Mouse (Mus musculus) CH12.LX (cell line): ENCODE measurements at regions not wholly inside any gene's neighbourhood (a gene's known extent, or its start where the extent isn't known, plus 50 kb on each side); places are given as distances from the start of the nearest gene placed in this dataset.

Experiments
- DNase-seq: peaks from one replicate; pipeline ENCODE4 v3.0.0-alpha.2; 2013; ENCODE audit errors: extremely low read depth
- H3K27ac ChIP-seq: 2 replicates; pipeline ENCODE4 v1.5.1; 2012; ENCODE audit warnings: low read depth, mild to moderate bottlenecking, control low read depth, moderate library complexity; ENCODE audit not compliant: insufficient read depth
- H3K27me3 ChIP-seq: replicated peaks from 2 replicates; pipeline ENCODE3; 2012; ENCODE audit warnings: inconsistent platforms
- H3K36me3 ChIP-seq, 2 experiments: replicated peaks in 1 of 2; 2 replicates each; pipeline versions ENCODE3 to v1.6.1; 2012; ENCODE audit warnings: inconsistent platforms in 1 of 2, low read length in 1 of 2, mild to moderate bottlenecking in 1 of 2, mixed read lengths in 1 of 2, moderate library complexity in 1 of 2; ENCODE audit not compliant: control insufficient read depth in 1 of 2, insufficient read depth in 1 of 2
- H3K4me1 ChIP-seq, 2 experiments: 2 replicates each; pipeline ENCODE4 v1.6.1; 2012; ENCODE audit warnings: inconsistent platforms in 1 of 2, moderate library complexity in 1 of 2; ENCODE audit not compliant: insufficient read depth in 2 of 2, control insufficient read depth in 1 of 2
- H3K4me2 ChIP-seq: 2 replicates; pipeline ENCODE4 v1.6.1; 2012; ENCODE audit warnings: low read depth, mild to moderate bottlenecking, control low read depth; ENCODE audit not compliant: poor library complexity, insufficient read depth, severe bottlenecking
- H3K4me3 ChIP-seq, 3 experiments: fragments of 150-350 bp in 1 of 3; sonication (generic) in 1 of 3; replicated peaks in 1 of 3; 2 replicates each; pipeline versions ENCODE3 to v1.5.1; 2011 to 2012; ENCODE audit warnings: low read depth in 2 of 3, low read length in 2 of 3, mild to moderate bottlenecking in 2 of 3, moderate library complexity in 2 of 3, control low read depth in 1 of 3, improper control_type of control experiment in 1 of 3, inconsistent platforms in 1 of 3, mixed read lengths in 1 of 3; ENCODE audit not compliant: poor library complexity in 1 of 3
- H3K79me2 ChIP-seq: replicated peaks from 2 replicates; pipeline ENCODE4 v1.6.1; 2012; ENCODE audit warnings: mild to moderate bottlenecking, moderate library complexity; ENCODE audit not compliant: control insufficient read depth, poor library complexity, insufficient read depth, severe bottlenecking; ENCODE audit errors: extremely low read depth
- H3K9ac ChIP-seq: 2 replicates; pipeline ENCODE4 v1.6.1; 2012; ENCODE audit warnings: low read depth, mild to moderate bottlenecking, control low read depth, moderate library complexity; ENCODE audit not compliant: insufficient read depth
- H3K9me3 ChIP-seq: replicated peaks from 2 replicates; pipeline ENCODE3; 2012; ENCODE audit warnings: low read length, inconsistent platforms, mixed read lengths
- CHD2 ChIP-seq: IDR thresholded peaks from 2 replicates; pipeline ENCODE4 v1.6.1; 2011; ENCODE audit warnings: low read length, improper control_type of control experiment
- CTCF ChIP-seq, 2 experiments: IDR thresholded peaks in 1 of 2; conservative IDR thresholded peaks in 1 of 2; 2 replicates each; pipeline ENCODE4 v1.5.1; 2011 to 2012; ENCODE audit warnings: low read depth in 2 of 2, low read length in 2 of 2, improper control_type of control experiment in 1 of 2, inconsistent platforms in 1 of 2, mild to moderate bottlenecking in 1 of 2, moderate library complexity in 1 of 2
- ELF1 ChIP-seq: IDR thresholded peaks from 2 replicates; pipeline ENCODE4 v1.6.1; 2014; ENCODE audit warnings: low read depth, mild to moderate bottlenecking, inconsistent platforms, low read length, improper control_type of control experiment
- EP300 ChIP-seq: IDR thresholded peaks from 2 replicates; pipeline ENCODE4 v1.6.1; 2011; ENCODE audit warnings: low read length, improper control_type of control experiment
- ETS1 ChIP-seq: conservative IDR thresholded peaks from 2 replicates; pipeline ENCODE4 v1.6.1; 2012; ENCODE audit warnings: low read depth, mild to moderate bottlenecking, inconsistent platforms, low read length, improper control_type of control experiment, moderate library complexity
- GABPA ChIP-seq: IDR thresholded peaks from 2 replicates; pipeline ENCODE4 v1.6.1; 2012; ENCODE audit warnings: low read depth, low read length, improper control_type of control experiment, inconsistent platforms; ENCODE audit not compliant: insufficient replicate concordance
- JUND ChIP-seq: conservative IDR thresholded peaks from 2 replicates; pipeline ENCODE4 v1.6.1; 2011; ENCODE audit warnings: low read depth, low read length, improper control_type of control experiment
- MEF2A ChIP-seq: IDR thresholded peaks from 2 replicates; pipeline ENCODE4 v1.6.1; 2014; ENCODE audit warnings: low read depth, mild to moderate bottlenecking, inconsistent platforms, low read length, improper control_type of control experiment, borderline replicate concordance
- MYC ChIP-seq: IDR thresholded peaks from 2 replicates; pipeline ENCODE4 v1.6.1; 2011; ENCODE audit warnings: low read depth, mild to moderate bottlenecking, improper control_type of control experiment, low read length
- NELFE ChIP-seq: IDR thresholded peaks from 2 replicates; pipeline ENCODE4 v1.6.1; 2011; ENCODE audit warnings: low read depth, low read length, improper control_type of control experiment
- PAX5 ChIP-seq: IDR thresholded peaks from 2 replicates; pipeline ENCODE4 v1.6.1; 2012; ENCODE audit warnings: low read length, inconsistent platforms, mixed read lengths
- POLR2AphosphoS2 ChIP-seq: IDR thresholded peaks from 2 replicates; pipeline ENCODE4 v1.6.1; 2011; ENCODE audit warnings: low read depth, low read length, improper control_type of control experiment
- RCOR1 ChIP-seq: conservative IDR thresholded peaks from 2 replicates; pipeline ENCODE4 v1.6.1; 2012; ENCODE audit warnings: low read depth, mild to moderate bottlenecking, inconsistent platforms, low read length, improper control_type of control experiment
- SIN3A ChIP-seq: IDR thresholded peaks from 2 replicates; pipeline ENCODE4 v1.6.1; 2012; ENCODE audit warnings: low read length, improper control_type of control experiment, inconsistent platforms
- SMC3 ChIP-seq: IDR thresholded peaks from 2 replicates; pipeline ENCODE4 v1.6.1; 2011; ENCODE audit warnings: low read depth, low read length, improper control_type of control experiment
- TCF12 ChIP-seq: IDR thresholded peaks from 2 replicates; pipeline ENCODE4 v1.6.1; 2014; ENCODE audit warnings: low read depth, mild to moderate bottlenecking, inconsistent platforms, low read length, improper control_type of control experiment
- UBTF ChIP-seq: IDR thresholded peaks from 2 replicates; pipeline ENCODE4 v1.6.1; 2012; ENCODE audit warnings: low read depth, mild to moderate bottlenecking, inconsistent platforms, low read length, improper control_type of control experiment, moderate library complexity
- USF2 ChIP-seq: conservative IDR thresholded peaks from 2 replicates; pipeline ENCODE4 v1.6.1; 2011; ENCODE audit warnings: low read depth, low read length, improper control_type of control experiment
- ZKSCAN1 ChIP-seq: IDR thresholded peaks from 2 replicates; pipeline ENCODE4 v1.6.1; 2012; ENCODE audit warnings: low read depth, inconsistent platforms, low read length, improper control_type of control experiment, borderline replicate concordance
- ZMIZ1 ChIP-seq: IDR thresholded peaks from 2 replicates; pipeline ENCODE4 v1.6.1; 2012; ENCODE audit warnings: low read depth, mild to moderate bottlenecking, inconsistent platforms, low read length, improper control_type of control experiment
- dilution Hi-C: fragments of 300-500 bp; cut with MboI; formaldehyde crosslinking; loops from 2 replicates; pipeline ENCODE4 v1.14.3; 2020; ENCODE audit warnings: low sequenced_read_pairs; ENCODE audit not compliant: extremely low pct_unique_long_range_greater_than_20kb, extremely low pct_ligation_motif_present
- in situ Hi-C: fragments of 300-500 bp; cut with MboI; formaldehyde crosslinking; loops from 3 replicates; pipeline ENCODE4 v1.14.3; 2019; ENCODE audit warnings: low sequenced_read_pairs, low pct_ligation_motif_present, low pct_unique_long_range_greater_than_20kb, mixed read lengths

DNA sequence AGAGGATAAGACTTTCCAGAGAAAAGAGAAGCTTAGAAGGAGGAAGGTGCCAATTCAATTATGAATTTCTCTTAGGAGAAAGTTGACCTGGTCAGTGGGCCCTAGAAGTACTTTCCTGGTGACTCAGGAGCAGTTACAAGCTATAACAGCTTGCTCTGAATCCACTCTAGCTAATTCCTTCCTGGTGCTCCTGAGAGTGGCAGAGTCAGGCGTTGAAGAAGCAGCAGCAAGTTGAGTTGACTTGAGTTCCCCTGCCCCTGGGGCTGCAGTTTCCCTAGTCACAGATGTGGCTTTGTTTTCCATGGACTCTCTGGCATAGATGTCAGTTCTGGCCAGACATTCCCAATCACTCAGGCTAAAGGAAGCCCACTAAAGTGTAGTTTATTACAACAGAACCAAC lies 85.9 kb downstream of the Osr1 start:
- Histone ChIP-seq H3K36me3 (no peaks in the 10 kb centered on the region), H3K27ac (no peak overlapping the region), H3K4me2 (no peak overlapping the region), H3K9ac (no peak overlapping the region), H3K9me3 (no peaks in the 10 kb centered on the region), H3K4me3 (no peak overlapping the region), H3K27me3 (no peaks in the 10 kb centered on the region), H3K4me1 (no peaks in the 10 kb centered on the region), H3K79me2 (no peaks in the 10 kb centered on the region)
- DNase-seq: no peak
- dilution Hi-C loops (no loop called here), in situ Hi-C loops (no loop called here)
- TF ChIP-seq SMC3: no peak
- TF ChIP-seq POLR2AphosphoS2: no peak

DNA sequence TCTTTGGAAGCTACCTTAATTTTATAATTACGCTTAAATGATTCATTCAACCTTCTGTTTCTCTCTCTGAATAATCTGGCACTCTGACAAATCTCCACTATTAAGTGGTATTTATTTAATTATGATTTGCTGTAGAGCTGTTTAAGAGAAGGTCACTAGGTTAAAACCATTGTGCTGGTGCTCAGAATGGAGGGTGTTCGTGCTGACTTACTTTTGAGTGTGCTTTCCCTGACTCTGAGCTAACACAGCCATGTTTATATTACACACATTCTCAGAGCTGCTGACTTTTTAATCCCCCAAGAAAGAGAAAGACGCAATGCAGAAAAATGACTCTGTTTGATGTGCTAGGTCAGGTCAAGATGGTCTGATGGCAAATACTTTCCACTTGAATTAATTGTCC lies 86.4 kb downstream of the Osr1 start:
- TF ChIP-seq JUND (no peak), UBTF (no peak), NELFE (no peak), SMC3 (no peak), POLR2AphosphoS2 (no peak), PAX5 (no peak), USF2 (no peak), ZKSCAN1 (no peak), TCF12 (no peak), CHD2 (no peak), SIN3A (no peak), CTCF (conservative IDR thresholded peaks at IDR 0.05 in 1 of 2, IDR thresholded peaks at IDR 0.05 in 1 of 2; ENCODE audit: low read depth in 2 of 2, low read length in 2 of 2) (no peak), EP300 (no peak), MYC (no peak), ETS1 (no peak), ZMIZ1 (no peak), ELF1 (no peak), RCOR1 (no peak), MEF2A (no peak), GABPA (no peak)
- dilution Hi-C loops: no loop called here

More for the DNA sequence above, 86.4 kb downstream of the Osr1 start:
- Histone ChIP-seq H3K4me2 (no peak overlapping the region), H3K9ac (no peak overlapping the region), H3K36me3 (no peaks in the 10 kb centered on the region), H3K27me3 (no peaks in the 10 kb centered on the region), H3K79me2 (no peaks in the 10 kb centered on the region), H3K9me3 (no peaks in the 10 kb centered on the region), H3K4me3 (no peak overlapping the region), H3K27ac (no peak overlapping the region), H3K4me1 (no peaks in the 10 kb centered on the region)
- in situ Hi-C loops: no loop called here
- no peak for DNase-seq
